Mouse (Mus musculus) gastrocnemius, adult 18-20 months (tissue): Measurements from ENCODE around the gene Hivep3. TPM values are rescaled to one million over a fixed set of nuclear protein-coding genes. Genes with fewer than 3 reads are reported as not detected.

Experiments
- DNase-seq: peaks from one replicate; pipeline ENCODE4 v3.0.0; 2021; ENCODE audit warnings: low spot score
- total RNA-seq, 2 experiments: library from RNA; stranded (reverse); gene quantifications; 2 replicates each; pipeline ENCODE4 v1.2.3; 2021

Hivep3 gene
- total RNA-seq, 2 experiments from 2014 or later = 3.0 to 5.6 TPM

DNA sequence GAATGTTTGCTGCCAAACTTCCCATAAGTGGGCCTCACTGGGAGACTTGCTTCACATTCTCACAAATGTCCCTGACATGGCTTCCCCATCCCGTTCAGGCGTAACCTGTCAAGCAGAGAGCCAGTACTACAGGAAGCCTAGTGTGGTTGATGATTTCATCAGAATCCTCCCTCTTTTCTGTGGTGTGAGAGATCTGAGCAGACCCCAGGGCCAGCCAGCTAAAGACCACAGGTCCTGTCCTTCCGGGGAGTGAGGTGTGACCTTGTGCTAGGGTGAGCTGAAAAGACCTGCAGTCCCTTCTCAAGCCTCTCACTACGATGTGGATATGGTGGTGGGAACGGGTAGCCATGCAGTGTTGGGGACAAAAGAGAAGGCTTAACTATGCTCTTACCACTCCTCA is 348.9 kb downstream of the Hivep3 start:
- no peak for DNase-seq

DNA sequence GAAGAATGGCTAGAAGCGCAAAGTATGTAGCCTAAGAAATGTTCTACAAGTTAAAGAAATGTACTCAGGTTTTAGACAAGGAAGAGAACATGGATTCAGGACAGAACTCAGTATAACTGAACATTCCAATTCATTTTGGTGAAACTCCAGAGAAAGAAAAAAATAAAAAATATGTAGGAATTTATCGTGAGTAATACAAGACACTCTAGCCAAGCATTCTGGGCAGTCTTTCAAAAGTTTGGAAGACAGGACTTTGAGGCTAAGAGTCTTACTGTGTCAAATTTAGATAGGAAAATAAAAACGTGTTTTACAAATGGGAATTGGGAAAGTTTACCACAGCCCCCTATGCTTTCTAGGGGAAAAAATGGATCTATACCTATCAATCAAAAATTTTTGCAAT is 350.1 kb downstream of the Hivep3 start:
- peak; percentile 46 for DNase-seq

DNA sequence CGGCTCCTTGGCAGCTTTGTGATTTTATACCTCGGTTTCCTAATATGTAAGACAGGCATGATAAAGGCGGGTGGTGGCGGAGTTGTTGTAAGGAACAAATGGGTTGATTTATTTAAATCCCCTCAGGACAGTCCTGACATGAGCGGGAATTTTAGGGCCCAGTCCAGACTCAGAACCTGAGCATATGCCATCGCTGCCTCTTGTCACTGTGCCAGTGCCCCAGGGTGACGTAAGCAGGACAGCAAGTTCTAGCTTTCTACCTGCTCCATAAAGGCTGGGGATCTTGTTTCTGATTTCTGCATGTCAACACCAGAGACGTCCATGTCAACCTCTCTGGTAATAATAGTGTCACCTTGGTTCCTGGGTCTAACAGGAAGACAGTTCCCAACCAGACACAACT is 356.0 kb downstream of the Hivep3 start:
- no peak for DNase-seq

DNA sequence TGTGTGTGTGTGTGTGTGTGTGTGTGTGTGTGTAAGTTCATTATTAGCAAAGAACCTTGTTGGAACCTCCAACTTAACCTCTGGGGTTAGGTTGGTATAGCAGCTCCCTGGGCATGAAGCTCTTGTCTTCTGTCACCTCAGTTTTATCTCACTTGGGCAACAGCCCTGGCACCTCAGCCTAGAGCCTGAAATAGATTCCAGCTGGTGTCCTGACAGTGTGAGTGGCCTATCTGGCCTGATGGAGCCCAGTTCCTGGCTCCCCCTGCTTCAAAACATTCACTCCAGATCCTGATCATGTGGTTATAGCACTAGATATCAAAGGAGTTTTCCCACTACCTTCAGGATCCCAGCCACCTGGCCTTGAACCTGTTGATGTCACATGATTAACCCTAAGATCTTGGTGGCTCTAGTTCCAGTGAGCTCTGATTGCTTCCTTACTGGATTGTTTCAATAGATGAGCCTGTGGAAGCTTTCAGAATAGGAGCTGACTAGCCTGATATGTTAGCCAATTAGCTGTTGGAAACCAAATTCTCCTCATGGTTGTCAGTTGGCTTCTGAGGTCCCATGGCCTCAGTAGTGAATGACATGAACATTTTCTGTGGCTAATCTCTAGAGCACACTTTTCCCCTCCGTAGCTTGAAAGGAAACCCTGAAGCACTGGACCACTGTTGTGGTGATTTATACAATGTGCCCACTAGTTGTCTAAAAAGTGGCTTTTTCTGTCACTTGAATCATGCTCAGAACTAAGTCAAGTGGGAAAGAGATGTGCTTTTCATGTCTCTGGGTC is 358.6 kb downstream of the Hivep3 start:
- peak; percentile 80 for DNase-seq

- DNase-seq = no peak
These were observed 363.4 kb downstream of the Hivep3 start for GRCm38 (mm10) chr4:120096935-120097334.

GRCm38 (mm10) chr4:120101186-120101585 is 367.6 kb downstream of the Hivep3 start:
- no peak for DNase-seq

GRCm38 (mm10) chr4:120104599-120104998 is 371.0 kb downstream of the Hivep3 start:
- peak; percentile 67 for DNase-seq

- DNase-seq = no peak
These were observed 372.8 kb downstream of the Hivep3 start for GRCm38 (mm10) chr4:120106362-120106761.

- no peak for DNase-seq
These were observed 374.2 kb downstream of the Hivep3 start for GRCm38 (mm10) chr4:120107787-120108186.

DNA sequence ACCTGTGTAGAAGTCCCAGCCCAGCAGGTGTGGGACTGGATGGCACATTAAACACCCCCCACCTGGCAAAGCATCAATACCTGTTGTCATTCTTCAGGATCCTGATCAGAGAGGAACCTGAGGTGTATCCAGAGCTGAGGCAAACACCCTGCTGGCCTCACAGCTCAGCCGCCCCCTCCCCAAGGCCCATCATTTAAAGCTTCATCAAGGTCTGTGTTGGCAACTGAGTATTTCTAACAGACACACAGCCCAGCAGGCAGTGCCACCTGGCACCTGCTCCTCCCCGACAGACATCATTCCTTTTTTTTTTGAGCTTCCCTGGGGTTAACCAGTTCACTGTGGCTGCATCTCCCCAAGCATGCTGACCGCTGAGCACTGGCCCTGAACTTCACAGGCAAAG is 381.9 kb downstream of the Hivep3 start:
- DNase-seq = no peak

- no peak for DNase-seq
These were observed 382.7 kb downstream of the Hivep3 start for GRCm38 (mm10) chr4:120116312-120116711.

GRCm38 (mm10) chr4:120120276-120120675 is 386.7 kb downstream of the Hivep3 start:
- DNase-seq = peak; percentile 66

DNA sequence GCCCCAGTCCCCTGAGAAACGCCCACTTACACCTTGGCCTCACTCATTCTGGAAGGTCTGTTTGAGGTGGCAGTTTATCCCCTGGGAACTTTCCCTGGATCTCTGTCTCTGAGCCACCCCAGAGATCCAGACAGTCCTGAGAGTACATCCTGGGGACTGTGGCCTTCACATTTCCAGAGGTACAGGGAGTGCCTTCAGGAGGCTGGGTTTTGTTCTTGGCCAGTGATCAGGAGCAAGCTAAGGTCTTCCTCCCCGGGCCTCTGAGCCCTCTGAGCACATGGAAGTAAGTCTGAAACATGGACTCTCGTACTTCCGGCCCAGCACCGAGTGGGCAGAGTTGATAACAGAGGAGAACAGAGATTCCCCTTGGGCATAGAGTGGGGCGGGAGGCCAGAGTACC is 391.1 kb downstream of the Hivep3 start:
- DNase-seq = no peak

DNA sequence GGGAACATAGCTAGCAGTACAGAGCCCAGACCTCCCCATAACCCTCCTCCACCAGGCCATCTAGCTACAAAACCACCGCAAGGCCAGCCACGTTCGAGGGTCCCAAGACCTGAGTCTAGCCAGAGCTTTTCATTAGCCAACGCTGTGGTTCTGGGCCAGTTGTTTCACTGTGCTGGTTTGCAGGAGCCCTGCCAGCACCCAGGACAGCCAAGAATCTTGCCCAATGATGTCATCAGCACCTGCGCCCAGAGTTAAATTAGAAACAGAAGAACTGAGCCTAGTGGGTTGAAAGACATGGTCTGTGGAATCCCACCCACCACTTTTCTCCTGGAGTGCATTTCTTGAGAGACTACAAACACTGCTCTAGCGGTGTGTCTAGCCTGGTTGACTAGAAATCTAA is 392.5 kb downstream of the Hivep3 start:
- DNase-seq = peak; percentile 80

DNA sequence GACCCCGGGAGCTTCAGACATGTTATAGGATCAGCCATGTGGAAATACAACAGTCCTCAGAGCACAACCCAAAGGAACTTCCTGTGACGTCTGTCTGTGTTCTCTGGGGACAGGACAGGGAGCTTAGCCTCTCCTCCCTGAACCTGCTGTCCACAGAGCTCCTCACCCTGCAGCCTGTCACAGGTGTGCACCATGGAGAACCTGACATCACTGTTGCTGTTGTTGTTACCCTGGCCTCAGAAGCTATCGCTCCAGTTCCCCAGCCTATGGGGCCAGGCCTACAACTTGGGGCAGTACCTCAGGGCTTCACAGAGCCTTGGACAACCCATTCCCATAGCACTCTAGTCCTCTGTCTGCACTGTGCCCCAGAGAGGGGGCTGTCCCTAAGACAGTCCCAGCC is 393.7 kb downstream of the Hivep3 start:
- DNase-seq = no peak

DNA sequence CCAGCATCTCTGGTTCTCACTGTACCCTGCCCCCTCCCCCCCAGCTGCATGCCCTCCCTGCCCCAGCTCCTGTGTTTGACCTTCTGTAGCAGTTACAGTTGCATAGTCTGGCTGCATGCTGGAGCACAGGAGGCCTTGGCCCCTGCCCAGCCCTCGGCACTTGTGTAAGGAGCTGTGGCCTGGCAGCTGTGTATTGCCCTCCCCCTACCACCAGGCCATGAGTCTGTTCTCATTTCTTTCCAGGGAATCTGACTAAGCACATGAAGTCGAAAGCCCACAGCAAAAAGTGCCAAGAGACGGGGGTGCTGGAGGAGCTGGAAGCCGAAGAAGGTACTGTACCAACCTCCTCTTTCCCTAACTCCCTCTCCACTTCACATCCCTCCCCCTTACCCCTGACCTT is 394.4 kb downstream of the Hivep3 start:
- DNase-seq = peak; percentile 62

DNA sequence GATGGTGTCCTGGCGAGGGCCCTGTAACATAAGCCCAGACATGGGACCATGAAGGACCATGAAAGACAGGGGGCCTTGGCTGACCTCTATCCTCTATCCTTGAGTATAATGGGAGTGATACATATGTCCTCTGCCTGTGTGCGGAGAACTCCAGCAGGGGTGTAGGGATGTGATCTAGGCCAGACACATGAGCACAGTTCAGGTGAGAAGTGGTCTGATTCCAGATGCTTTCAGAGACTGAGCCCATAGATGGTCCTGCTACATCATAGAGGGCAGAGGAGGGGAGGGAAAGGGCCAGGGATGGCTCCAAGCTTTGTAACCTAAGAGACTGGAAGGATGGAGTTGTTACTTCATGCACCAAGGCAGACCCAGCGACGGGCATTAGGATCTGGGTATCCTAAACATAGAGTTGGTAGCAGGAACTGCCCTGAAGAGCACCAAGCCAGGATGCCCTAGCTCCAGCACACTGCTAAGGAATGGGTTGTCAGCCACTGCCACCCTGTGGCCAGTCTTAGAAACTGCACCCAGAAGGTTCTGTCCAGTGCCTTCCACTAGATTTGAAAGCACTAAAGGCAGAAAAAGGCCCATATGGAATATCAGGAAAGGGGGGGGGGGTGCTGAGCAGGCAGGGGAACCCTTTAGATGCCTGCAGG is 395.8 kb downstream of the Hivep3 start:
- peak; percentile 48 for DNase-seq

- no peak for DNase-seq
These were observed 397.3 kb downstream of the Hivep3 start for GRCm38 (mm10) chr4:120130926-120131325.

- no peak for DNase-seq
These were observed 398.0 kb downstream of the Hivep3 start for GRCm38 (mm10) chr4:120131441-120132220.

DNA sequence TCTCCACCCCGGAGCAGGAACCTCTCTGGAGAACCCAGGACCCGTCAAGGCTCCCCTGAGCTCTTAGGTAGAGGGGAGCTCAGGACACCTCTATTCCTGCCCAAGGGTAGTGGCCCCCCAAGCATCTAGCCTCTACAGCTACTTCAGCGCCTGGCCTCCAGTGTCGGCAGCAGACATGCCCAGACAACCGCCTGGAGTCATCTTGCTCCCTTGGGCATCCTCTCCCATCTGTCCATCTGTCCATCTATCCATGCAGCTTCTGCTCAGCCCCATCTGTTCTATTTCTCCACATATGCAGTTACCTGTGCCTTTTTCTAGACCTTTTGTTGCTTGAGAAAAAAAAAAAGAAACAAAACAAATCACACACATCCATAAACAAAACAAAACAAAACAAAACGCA is 400.6 kb downstream of the Hivep3 start:
- DNase-seq = no peak

- no peak for DNase-seq
These were observed 408.2 kb downstream of the Hivep3 start for GRCm38 (mm10) chr4:120141810-120142209.

GRCm38 (mm10) chr4:120142905-120143304 is 409.3 kb downstream of the Hivep3 start:
- peak; percentile 43 for DNase-seq
